Mouse (Mus musculus) lung, postnatal 0 days (tissue): ENCODE measurements around the gene Kcp. TPM values are rescaled to one million over a fixed set of nuclear protein-coding genes. Genes with fewer than 3 reads are reported as not detected.

Experiments used
- ATAC-seq: fragments of 200-750 bp; cut with Nextera tagmentation; 2 replicates; pipeline ENCODE4 v1.8.0; 2017; ENCODE audit warnings: moderate library complexity
- DNase-seq: peaks from one replicate; pipeline ENCODE4 v3.0.0-alpha.2; 2016; ENCODE audit warnings: low spot score
- H3K27ac ChIP-seq: fragments of 300-500 bp; sonication (generic); 2 replicates; pipeline ENCODE4 v1.5.1; 2014; ENCODE audit warnings: antibody characterized with exemption, mild to moderate bottlenecking, low read length, mixed read lengths
- H3K27me3 ChIP-seq: fragments of 300-500 bp; sonication (generic); replicated peaks from 2 replicates; pipeline ENCODE4 v1.6.1; 2014; ENCODE audit warnings: low read length, mixed read lengths; ENCODE audit not compliant: insufficient read depth
- H3K36me3 ChIP-seq: fragments of 300-500 bp; sonication (generic); 2 replicates; pipeline ENCODE4 v1.6.1; 2014; ENCODE audit warnings: low read length, mixed read lengths; ENCODE audit not compliant: insufficient read depth
- H3K4me1 ChIP-seq: fragments of 300-500 bp; sonication (generic); 2 replicates; pipeline ENCODE4 v1.6.1; 2014; ENCODE audit warnings: antibody characterized with exemption, low read depth, low read length, mixed read lengths; ENCODE audit not compliant: insufficient read depth
- H3K4me2 ChIP-seq: fragments of 300-500 bp; sonication (generic); replicated peaks from 2 replicates; pipeline ENCODE4 v1.6.1; 2014; ENCODE audit warnings: low read depth, mild to moderate bottlenecking, low read length, moderate library complexity, mixed read lengths
- H3K4me3 ChIP-seq: fragments of 300-500 bp; sonication (generic); 2 replicates; pipeline ENCODE4 v1.5.1; 2014; ENCODE audit warnings: low read depth, low read length
- H3K9ac ChIP-seq: fragments of 300-500 bp; sonication (generic); replicated peaks from 2 replicates; pipeline ENCODE4 v1.6.1; 2014; ENCODE audit warnings: low read depth, mild to moderate bottlenecking
- H3K9me3 ChIP-seq: fragments of 300-500 bp; sonication (generic); 2 replicates; pipeline ENCODE4 v1.6.1; 2016; ENCODE audit warnings: low read length, mixed read lengths
- CTCF ChIP-seq: IDR thresholded peaks from 2 replicates; pipeline ENCODE4 v1.5.1; 2016; ENCODE audit warnings: antibody characterized with exemption, mild to moderate bottlenecking
- EP300 ChIP-seq: IDR thresholded peaks from 2 replicates; pipeline ENCODE4 v1.6.1; 2016; ENCODE audit warnings: antibody characterized with exemption, mild to moderate bottlenecking, control low read depth
- WGBS: fragments of 180-500 bp; shearing (Covaris S2); extraction: QIAGEN DNeasy Blood & Tissue Kit; methylation state at CpG from one replicate; pipeline ENCODE4 v1.1.7; 2014; 5-methylcytosine and 5-hydroxymethylcytosine counted together
- polyA plus RNA-seq: library from polyadenylated mRNA; unstranded; fragments of >200 nt; fragmentation: Nextera tagmentation; extraction: Ambion mirVana; gene quantifications from 2 replicates; pipeline ENCODE4 v1.2.1, GENCODE M21; 2015

The Kcp gene
- polyA plus RNA-seq, 1 experiment from 2014 or later: 4.0 TPM

DNA sequence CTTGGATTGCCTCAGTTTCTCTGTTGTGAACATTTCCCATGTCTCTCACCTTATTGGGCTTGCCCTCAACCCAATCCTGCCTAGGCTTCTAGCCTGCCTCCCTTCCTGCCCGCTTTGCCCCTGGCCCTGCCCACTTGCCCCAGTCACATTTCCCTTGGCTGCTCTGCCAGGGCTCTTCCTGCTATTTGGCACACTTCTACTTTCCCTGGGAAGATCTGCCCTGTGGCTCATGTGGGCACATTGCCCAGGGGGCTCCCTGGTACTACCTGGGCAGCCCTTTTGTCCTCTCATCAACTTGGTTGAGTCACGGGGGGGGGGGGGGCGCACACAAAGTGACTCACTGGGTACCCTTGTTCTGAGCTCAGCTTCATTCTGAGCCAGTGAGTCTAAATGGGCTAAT, 75.6 kb downstream of the Kcp start:
- Histone ChIP-seq H3K27ac (no peak overlapping the region), H3K27me3 (0 out of 2 replicates have a peak, but pooled peaks cover 6% of the 10 kb centered on the region), H3K9ac (no peak overlapping the region), H3K36me3 (no peaks in the 10 kb centered on the region), H3K9me3 (no peaks in the 10 kb centered on the region), H3K4me2 (no peak overlapping the region), H3K4me3 (no peak overlapping the region), H3K4me1 (no peaks in the 10 kb centered on the region)
- no peak for TF ChIP-seq EP300
- no peak for TF ChIP-seq CTCF
- 49% methylated on average over 3 of the region's 3 CpGs for WGBS
- ATAC-seq (no peak), DNase-seq (no peak)

- H3K4me2 ChIP-seq: no peak overlapping the region
Observed at GRCm38 (mm10) chr6:29431473-29431872, 76.3 kb downstream of the Kcp start.

DNA sequence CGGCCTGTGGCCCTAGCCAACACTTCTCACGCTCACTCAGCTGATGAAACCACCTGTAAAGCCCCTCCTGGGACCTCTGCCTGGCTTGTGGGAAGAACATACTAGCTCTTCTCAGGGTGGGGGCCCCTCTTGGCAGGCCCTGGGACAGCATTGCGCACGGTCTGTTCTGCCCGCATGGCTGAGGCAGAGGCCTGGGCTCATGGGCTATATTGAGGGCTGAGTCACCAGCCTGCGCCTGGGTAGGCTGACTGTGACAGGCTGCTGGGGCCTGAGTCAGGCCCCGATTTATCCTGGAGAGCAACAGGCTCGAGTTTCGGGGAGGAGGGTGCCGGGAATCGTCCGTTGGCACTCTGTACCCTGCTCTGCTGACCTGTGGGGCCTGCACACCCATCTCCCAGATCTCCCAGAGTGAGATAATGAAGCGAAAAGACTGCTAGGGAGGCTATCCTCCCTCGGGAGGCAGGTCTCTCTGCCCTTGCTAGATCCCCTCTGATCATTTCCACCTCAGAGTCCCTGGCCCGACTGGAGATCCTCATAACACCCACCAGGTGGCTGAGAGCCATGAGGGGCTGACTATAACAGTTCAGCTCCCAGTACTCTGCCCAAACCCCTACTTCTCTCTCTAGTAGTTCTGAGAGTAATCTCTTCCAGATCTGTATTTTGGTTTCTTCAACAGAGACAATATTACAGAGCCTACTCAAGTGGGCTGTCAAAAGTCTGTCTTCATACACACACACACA, 76.9 kb downstream of the Kcp start:
- Histone ChIP-seq H3K27ac (no peak overlapping the region), H3K4me1 (no peaks in the 10 kb centered on the region), H3K4me3 (no peak overlapping the region), H3K9ac (no peak overlapping the region), H3K9me3 (no peaks in the 10 kb centered on the region), H3K27me3 (0 out of 2 replicates have a peak, but pooled peaks cover 6% of the 10 kb centered on the region), H3K36me3 (no peaks in the 10 kb centered on the region), H3K4me2 (no peak overlapping the region)
- no peak for TF ChIP-seq CTCF
- TF ChIP-seq EP300: no peak
- no peak for ATAC-seq
- DNase-seq: no peak
- WGBS: 50% methylated on average over 15 of the region's 15 CpGs

More at GRCm38 (mm10) chr6:29431473-29431872, 76.3 kb downstream of the Kcp start:
- WGBS: 26% methylated on average over 5 of the region's 5 CpGs
- no peak for ATAC-seq
- H3K27ac ChIP-seq: no peak overlapping the region
- no peak for DNase-seq
- TF ChIP-seq CTCF (no peak), EP300 (no peak)
- H3K9ac ChIP-seq: no peak overlapping the region
- H3K4me3 ChIP-seq: no peak overlapping the region
- no peaks in the 10 kb centered on the region for H3K9me3 ChIP-seq
- no peaks in the 10 kb centered on the region for H3K4me1 ChIP-seq
- 0 out of 2 replicates have a peak, but pooled peaks cover 6% of the 10 kb centered on the region for H3K27me3 ChIP-seq
- no peaks in the 10 kb centered on the region for H3K36me3 ChIP-seq

DNA sequence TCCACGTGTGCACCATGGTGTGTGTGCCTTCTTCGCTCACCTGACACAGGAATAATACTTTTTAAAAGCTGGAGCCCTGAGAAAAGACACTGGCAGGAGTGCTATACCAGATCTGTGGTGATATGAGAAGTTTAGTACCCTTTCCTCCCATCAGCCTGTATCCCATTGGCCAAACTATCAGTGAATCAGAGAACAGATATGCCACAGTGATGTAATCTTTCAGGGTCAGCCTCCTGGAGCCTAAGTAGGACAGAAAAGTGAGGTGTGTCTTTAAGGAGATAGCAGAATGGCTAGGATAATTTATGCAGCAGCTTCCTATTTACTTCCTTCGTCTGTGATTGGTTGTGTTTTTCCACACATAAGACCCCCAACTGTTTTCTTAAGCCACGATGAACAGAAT, 79.6 kb downstream of the Kcp start:
- TF ChIP-seq EP300: no peak
- TF ChIP-seq CTCF: no peak
- 0 out of 2 replicates have a peak, but pooled peaks cover 6% of the 10 kb centered on the region for H3K27me3 ChIP-seq
- H3K9ac ChIP-seq: no peak overlapping the region
- 46% methylated on average over 4 of the region's 4 CpGs for WGBS
- H3K4me3 ChIP-seq: no peak overlapping the region
- no peak for DNase-seq
- no peak overlapping the region for H3K27ac ChIP-seq
- H3K36me3 ChIP-seq: no peaks in the 10 kb centered on the region
- ATAC-seq: no peak
- H3K4me2 ChIP-seq: no peak overlapping the region
- H3K4me1 ChIP-seq: no peaks in the 10 kb centered on the region
- H3K9me3 ChIP-seq: no peaks in the 10 kb centered on the region

DNA sequence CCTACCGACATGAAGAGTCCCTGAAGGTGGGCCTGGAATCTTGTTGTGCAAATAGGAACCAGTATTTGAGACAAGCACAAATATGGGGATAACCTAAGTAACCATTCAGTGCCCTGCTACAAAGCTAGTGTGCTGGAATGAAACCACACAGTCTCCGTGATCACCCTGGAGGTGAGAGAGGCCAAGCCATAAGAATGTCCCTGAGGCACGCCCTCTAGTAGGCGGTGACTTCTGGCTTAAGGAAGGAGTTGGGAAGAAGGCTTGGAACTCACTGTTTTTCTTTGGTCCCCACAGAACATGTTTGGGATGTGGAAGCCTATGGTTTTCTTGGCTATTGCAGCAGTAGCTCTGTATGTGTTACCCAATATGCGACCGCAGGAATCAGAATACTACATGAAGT, 81.4 kb downstream of the Kcp start:
- Histone ChIP-seq H3K9me3 (no peaks in the 10 kb centered on the region), H3K9ac (no peak overlapping the region), H3K27me3 (no peaks in the 10 kb centered on the region), H3K4me3 (no peak overlapping the region), H3K4me1 (no peaks in the 10 kb centered on the region), H3K36me3 (no peaks in the 10 kb centered on the region), H3K27ac (no peak overlapping the region), H3K4me2 (no peak overlapping the region)
- 67% methylated on average over 6 of the region's 6 CpGs for WGBS
- ATAC-seq (no peak), DNase-seq (no peak)
- TF ChIP-seq CTCF (no peak), EP300 (no peak)

DNA sequence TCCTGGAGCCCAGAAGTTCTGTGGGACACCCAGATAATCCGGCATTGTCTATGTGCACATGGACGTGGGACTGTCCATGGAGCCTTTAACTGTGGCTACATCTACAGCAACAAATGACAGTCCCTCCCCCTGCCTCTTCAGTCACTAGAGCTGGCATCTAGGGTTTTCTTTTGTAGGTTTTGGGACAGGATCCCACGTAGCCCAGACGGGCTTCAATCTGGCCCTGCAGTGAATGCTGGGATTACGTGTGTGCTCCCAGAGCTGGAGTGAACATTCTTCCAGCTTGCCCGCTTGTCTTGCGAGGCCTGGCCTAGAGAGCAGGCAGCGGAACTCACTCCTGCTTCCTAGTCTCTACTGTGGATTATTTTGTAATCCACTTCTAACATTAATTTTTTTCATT, 82.6 kb downstream of the Kcp start:
- Histone ChIP-seq H3K9ac (no peak overlapping the region), H3K36me3 (no peaks in the 10 kb centered on the region), H3K27ac (no peak overlapping the region), H3K4me2 (no peak overlapping the region), H3K4me1 (no peaks in the 10 kb centered on the region), H3K27me3 (no peaks in the 10 kb centered on the region), H3K9me3 (no peaks in the 10 kb centered on the region), H3K4me3 (no peak overlapping the region)
- TF ChIP-seq EP300: no peak
- TF ChIP-seq CTCF: no peak
- WGBS: 84% methylated on average over 8 of the region's 8 CpGs
- ATAC-seq: no peak
- no peak for DNase-seq

Other genes starting within 250 kb of the Kcp start
- gene Hilpda, start 235.5 kb downstream of the Kcp start, polyA plus RNA-seq: 126 and 150 TPM in 2 replicates
- gene Fam71f2, start 228.4 kb downstream of the Kcp start, polyA plus RNA-seq: 0.79 and 1.2 TPM in 2 replicates
- gene Fam71f1, start 188.8 kb downstream of the Kcp start, polyA plus RNA-seq: not detected in 2 replicates
- gene Calu, start 159.9 kb downstream of the Kcp start, polyA plus RNA-seq: 232 and 238 TPM in 2 replicates
- gene Opn1sw, start 119.5 kb downstream of the Kcp start, polyA plus RNA-seq: 0.30 and 0.56 TPM in 2 replicates
- 3.0 and 4.6 TPM in 2 replicates for gene Ccdc136, start 111.6 kb downstream of the Kcp start, polyA plus RNA-seq
- gene Flnc, start 74.7 kb downstream of the Kcp start, polyA plus RNA-seq: 1.2 and 1.5 TPM in 2 replicates
- gene Atp6v1f, start 40.2 kb downstream of the Kcp start, polyA plus RNA-seq: 264 and 293 TPM in 2 replicates
- gene Atp6v1fnb, start 36.5 kb downstream of the Kcp start, polyA plus RNA-seq: not detected in 2 replicates
- 8.5 and 8.6 TPM in 2 replicates for gene Irf5, start 18.7 kb upstream of the Kcp start, polyA plus RNA-seq
- 38.3 and 39.5 TPM in 2 replicates for gene Tnpo3, start 101.9 kb upstream of the Kcp start, polyA plus RNA-seq
- gene Tspan33, start 186.3 kb upstream of the Kcp start, polyA plus RNA-seq: 3.9 and 4.0 TPM in 2 replicates
- gene Smo, start 227.6 kb upstream of the Kcp start, polyA plus RNA-seq: 8.8 and 10.9 TPM in 2 replicates